Comparison of ENCODE assay signal across 10 mouse cellular contexts in the genomic region with DNA sequence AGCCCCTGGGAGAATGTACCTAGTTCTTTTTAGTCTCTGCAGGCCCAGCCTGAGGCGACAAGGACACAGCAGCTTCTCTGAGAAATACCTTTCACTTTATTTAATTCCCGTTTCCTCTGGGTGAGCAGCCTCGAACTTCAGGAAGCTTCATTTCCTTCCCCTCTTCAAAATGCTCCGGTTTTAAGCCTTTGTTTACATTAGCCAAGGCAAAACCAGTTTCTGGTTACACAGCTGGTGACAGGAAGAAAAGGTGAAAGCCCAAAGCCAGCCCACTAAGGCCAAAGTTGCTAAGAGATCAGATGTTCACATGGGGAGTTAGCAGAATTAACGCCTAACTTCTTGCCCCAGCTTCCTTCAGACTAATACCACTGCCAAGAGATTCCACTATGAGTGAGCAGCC.
DNase-seq lines count a peak whose midpoint lies in the region; ATAC-seq and TF ChIP-seq lines count a peak whose summit lies in the region.
"Had no signal": no experiment of that assay in that cellular context is flagged by ENCODE, and none has a peak within 500 bp of the region (broad histone marks: within the 10 kb centered on the region; RNA-seq: fewer than 3 reads in every experiment).

No protein-coding gene starts in this region.

- no peaks in the 10 kb centered on the region for H3K9me3 ChIP-seq in hindbrain, embryonic 10.5 days
- H3K9me3 ChIP-seq in hindbrain, postnatal 0 days (ENCODE audit: low read length): no peaks in the 10 kb centered on the region
- no peaks in the 10 kb centered on the region for H3K9me3 ChIP-seq in embryonic facial prominence, embryonic 10.5 days
- no peaks in the 10 kb centered on the region for H3K9me3 ChIP-seq in forebrain, embryonic 12.5 days

- H3K4me1 ChIP-seq in hindbrain, embryonic 10.5 days (replicated peaks): peaks cover 60% of the 10 kb centered on the region
- no peaks in the 10 kb centered on the region for H3K4me1 ChIP-seq in hindbrain, postnatal 0 days (ENCODE audit: insufficient read depth, low read length)
- peaks cover 72% of the 10 kb centered on the region for H3K4me1 ChIP-seq in embryonic facial prominence, embryonic 10.5 days
- H3K4me1 ChIP-seq in forebrain, embryonic 12.5 days: 0 out of 2 replicates have a peak, but pooled peaks cover 8% of the 10 kb centered on the region

- H3K27me3 ChIP-seq in hindbrain, embryonic 10.5 days (ENCODE audit: insufficient read depth, poor library complexity, severe bottlenecking): no peaks in the 10 kb centered on the region
- no peaks in the 10 kb centered on the region for H3K27me3 ChIP-seq in hindbrain, postnatal 0 days (ENCODE audit: insufficient read depth, low read length)
- H3K27me3 ChIP-seq in embryonic facial prominence, embryonic 10.5 days (replicated peaks; ENCODE audit: low read depth, poor library complexity, severe bottlenecking): 0 out of 2 replicates have a peak, but pooled peaks cover 8% of the 10 kb centered on the region
- no peaks in the 10 kb centered on the region; the same call in 1 of the 2 replicates for H3K27me3 ChIP-seq in forebrain, embryonic 12.5 days

- peak overlapping the region; percentile 74 for H3K27ac ChIP-seq in hindbrain, embryonic 10.5 days
- no peak overlapping the region for H3K27ac ChIP-seq in hindbrain, postnatal 0 days
- peak overlapping the region; percentile 70 for H3K27ac ChIP-seq in embryonic facial prominence, embryonic 10.5 days (replicated peaks)
- no peak overlapping the region for H3K27ac ChIP-seq in forebrain, embryonic 12.5 days
- H3K27ac ChIP-seq: left cerebral cortex, adult 2 months had no signal

- no peaks in the 10 kb centered on the region for H3K36me3 ChIP-seq in hindbrain, embryonic 10.5 days
- no peaks in the 10 kb centered on the region for H3K36me3 ChIP-seq in hindbrain, postnatal 0 days (ENCODE audit: insufficient read depth, low read length)
- H3K36me3 ChIP-seq in embryonic facial prominence, embryonic 10.5 days (replicated peaks): no peaks in the 10 kb centered on the region
- no peaks in the 10 kb centered on the region for H3K36me3 ChIP-seq in forebrain, embryonic 12.5 days (replicated peaks)

- ATAC-seq in hindbrain, postnatal 0 days: no peak
- ATAC-seq in megakaryocyte, adult 5-6 weeks (ENCODE audit: poor library complexity, severe bottlenecking): peak; percentile 45; the same call in 1 of the 2 replicates
- no peak for ATAC-seq in forebrain, embryonic 12.5 days (ENCODE audit: low FRiP score)

- 16% methylated on average over 5 of the region's 5 CpGs for WGBS in hindbrain, embryonic 10.5 days
- 33% methylated on average over 5 of the region's 5 CpGs for WGBS in hindbrain, postnatal 0 days
- WGBS in embryonic facial prominence, embryonic 10.5 days: 5% methylated on average over 5 of the region's 5 CpGs
- 17% methylated on average over 5 of the region's 5 CpGs for WGBS in forebrain, embryonic 12.5 days

- DNase-seq in hindbrain, embryonic 10.5 days (ENCODE audit: low spot score): peak; percentile 31
- DNase-seq in hindbrain, postnatal 0 days (ENCODE audit: low spot score): no peak
- peak; percentile 51 for DNase-seq in embryonic facial prominence, embryonic 10.5 days (ENCODE audit: low spot score)
- DNase-seq in kidney, adult 9 months: peak; percentile 43
- no peak for DNase-seq in ovary, postnatal 36 days (ENCODE audit: low spot score)
- no peak for DNase-seq in urinary bladder, postnatal 36 days (ENCODE audit: low spot score in 2 of 2)
- DNase-seq: cerebellum, adult 11 months had no signal

- H3K4me2 ChIP-seq in hindbrain, postnatal 0 days (ENCODE audit: low read depth, low read length): no peak overlapping the region
- no peak overlapping the region for H3K4me2 ChIP-seq in forebrain, embryonic 12.5 days

- TF ChIP-seq CTCF in hindbrain, postnatal 0 days (IDR thresholded peaks at IDR 0.05; ENCODE audit: low read depth): no peak

- no peak overlapping the region for H3K9ac ChIP-seq in hindbrain, postnatal 0 days (replicated peaks; ENCODE audit: low read length)
- no peak overlapping the region for H3K9ac ChIP-seq in forebrain, embryonic 12.5 days

- H3K4me3 ChIP-seq in hindbrain, embryonic 10.5 days: no peak overlapping the region
- H3K4me3 ChIP-seq in hindbrain, postnatal 0 days (ENCODE audit: low read length): no peak overlapping the region
- peak overlapping the region; percentile 32; the same call in 1 of the 2 replicates for H3K4me3 ChIP-seq in embryonic facial prominence, embryonic 10.5 days
- no peak overlapping the region for H3K4me3 ChIP-seq in forebrain, embryonic 12.5 days (replicated peaks)
- H3K4me3 ChIP-seq: left cerebral cortex, adult 2 months had no signal

Comparison
In these comparisons a context has a peak if more than half of its experiments do, and no peak if none do; other contexts are left out.
1. DNase-seq: peak in hindbrain, embryonic 10.5 days (single experiment), embryonic facial prominence, embryonic 10.5 days (single experiment) and kidney, adult 9 months (single experiment); none in hindbrain, postnatal 0 days (single experiment), ovary, postnatal 36 days (single experiment) and urinary bladder, postnatal 36 days (0 of 2).
2. H3K27ac ChIP-seq: peak in hindbrain, embryonic 10.5 days (single experiment) and embryonic facial prominence, embryonic 10.5 days (single experiment); none in hindbrain, postnatal 0 days (single experiment) and forebrain, embryonic 12.5 days (single experiment).